In the genomic region with DNA sequence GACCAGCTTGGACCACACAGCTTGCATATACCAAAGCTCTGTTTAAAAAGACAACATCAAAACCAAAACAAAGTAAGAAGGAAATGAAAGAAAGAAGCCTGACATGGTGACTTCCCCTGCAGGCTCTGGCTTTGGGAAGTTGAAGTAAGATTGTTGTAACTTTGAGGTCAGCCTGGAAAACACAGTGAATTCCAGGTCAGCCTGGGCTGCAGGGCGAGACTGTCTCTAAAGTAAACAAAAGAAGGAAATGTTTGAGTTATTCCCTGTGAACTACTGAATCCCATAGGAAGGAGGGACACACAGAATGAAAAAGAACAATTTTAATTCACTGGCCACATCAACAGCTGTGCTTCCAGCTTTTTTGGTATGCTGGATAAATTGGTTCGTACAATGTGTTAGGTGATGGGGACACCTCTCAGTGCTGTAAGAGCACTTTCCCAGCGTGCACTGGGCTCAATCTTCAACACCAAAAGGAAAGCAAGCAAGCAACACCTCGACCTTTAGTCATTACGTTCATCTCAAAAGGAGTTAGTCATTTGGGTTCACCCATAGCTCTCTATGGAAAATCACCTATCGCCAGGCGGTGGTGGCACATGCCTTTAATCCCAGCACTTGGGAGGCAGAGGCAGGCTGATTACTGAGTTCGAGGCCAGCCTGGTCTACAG, we compare ENCODE assay signal across 13 mouse cellular contexts. TPM values are rescaled to one million over a fixed set of nuclear protein-coding genes. Genes with fewer than 3 reads are reported as not detected.
DNase-seq lines count a peak whose midpoint lies in the region; ATAC-seq lines count a peak whose summit lies in the region.
"Had no signal": no experiment of that assay in that cellular context is flagged by ENCODE, and none has a peak within 500 bp of the region (broad histone marks: within the 10 kb centered on the region; RNA-seq: fewer than 3 reads in every experiment).

No protein-coding gene starts in this region.

- no peaks in the 10 kb centered on the region for H3K9me3 ChIP-seq in heart, embryonic 14.5 days (ENCODE audit: control insufficient read depth, low read length)
- H3K9me3 ChIP-seq in heart, embryonic 11.5 days (replicated peaks; ENCODE audit: control insufficient read depth, low read length): no peaks in the 10 kb centered on the region
- H3K9me3 ChIP-seq in lung, embryonic 15.5 days: no peaks in the 10 kb centered on the region
- H3K9me3 ChIP-seq: hindbrain, embryonic 12.5 days; midbrain, embryonic 10.5 days had no signal

- 0 out of 2 replicates have a peak overlapping the region, but pooled peaks have one; percentile 2 for H3K4me2 ChIP-seq in heart, embryonic 14.5 days (ENCODE audit: low read length)
- no peak overlapping the region for H3K4me2 ChIP-seq in heart, embryonic 11.5 days
- no peak overlapping the region for H3K4me2 ChIP-seq in lung, embryonic 15.5 days
- H3K4me2 ChIP-seq: hindbrain, embryonic 12.5 days had no signal

- no peaks in the 10 kb centered on the region for H3K27me3 ChIP-seq in heart, embryonic 14.5 days (ENCODE audit: control insufficient read depth, insufficient read depth, low read length)
- H3K27me3 ChIP-seq in heart, embryonic 11.5 days (ENCODE audit: control insufficient read depth, insufficient read depth, low read length): no peaks in the 10 kb centered on the region
- H3K27me3 ChIP-seq in lung, embryonic 15.5 days: no peaks in the 10 kb centered on the region
- H3K27me3 ChIP-seq: hindbrain, embryonic 12.5 days had no signal

- peaks cover 21 to 33% of the 10 kb centered on the region in 2 experiments for H3K4me1 ChIP-seq in heart, embryonic 14.5 days (ENCODE audit: control insufficient read depth in 2 of 2, insufficient read depth in 2 of 2, low read length in 2 of 2)
- H3K4me1 ChIP-seq in heart, embryonic 11.5 days (ENCODE audit: control insufficient read depth, insufficient read depth, low read length): 0 out of 2 replicates have a peak, but pooled peaks cover 5% of the 10 kb centered on the region
- peaks cover 19% of the 10 kb centered on the region for H3K4me1 ChIP-seq in lung, embryonic 15.5 days
- H3K4me1 ChIP-seq: hindbrain, embryonic 12.5 days; midbrain, embryonic 10.5 days had no signal

- 61% methylated on average over 8 of the region's 8 CpGs for WGBS in heart, embryonic 14.5 days
- 61% methylated on average over 8 of the region's 8 CpGs for WGBS in heart, embryonic 11.5 days (ENCODE audit: insufficient replicate concordance)
- 35% methylated on average over 8 of the region's 8 CpGs for whole genome bisulfite sequencing in lung, embryonic 15.5 days

- peak overlapping the region; percentile 24 to 35; a peak in 3 of 4 replicates for H3K27ac ChIP-seq in heart, embryonic 14.5 days (replicated peaks in 1 of 2; ENCODE audit: control insufficient read depth in 1 of 2, insufficient read depth in 1 of 2, low read depth in 2 of 2, low read length in 2 of 2)
- no peak overlapping the region for H3K27ac ChIP-seq in heart, embryonic 11.5 days (ENCODE audit: low read depth, low read length)
- peak overlapping the region; percentile 50 for H3K27ac ChIP-seq in lung, embryonic 15.5 days
- H3K27ac ChIP-seq: hindbrain, embryonic 12.5 days; layer of hippocampus, adult 2 months; midbrain, embryonic 10.5 days had no signal

- H3K36me3 ChIP-seq in heart, embryonic 14.5 days (ENCODE audit: control insufficient read depth, insufficient read depth, low read length): 0 out of 2 replicates have a peak, but pooled peaks cover 10% of the 10 kb centered on the region
- no peaks in the 10 kb centered on the region for H3K36me3 ChIP-seq in heart, embryonic 11.5 days (ENCODE audit: control insufficient read depth, insufficient read depth, low read length)
- H3K36me3 ChIP-seq in lung, embryonic 15.5 days: no peaks in the 10 kb centered on the region; the same call in 1 of the 2 replicates

- ATAC-seq in heart, embryonic 14.5 days (ENCODE audit: insufficient number of reproducible peaks, insufficient read depth, low FRiP score, low read depth): peak; percentile 13; the same call in 1 of the 2 replicates
- ATAC-seq in heart, embryonic 11.5 days (replicated peaks; ENCODE audit: insufficient number of reproducible peaks, low FRiP score, low TSS enrichment): no peak
- peak; percentile 59; the same call in 1 of the 2 replicates for ATAC-seq in lung, embryonic 15.5 days (ENCODE audit: borderline replicate concordance, extremely low read depth, low FRiP score, low TSS enrichment)

- intact Hi-C loops in left cerebral cortex, postnatal 25 days (cut with DNase I): no loop called here

- no peak overlapping the region for H3K9ac ChIP-seq in heart, embryonic 14.5 days (ENCODE audit: low read length)
- no peak overlapping the region for H3K9ac ChIP-seq in heart, embryonic 11.5 days (ENCODE audit: low read depth, low read length)
- no peak overlapping the region for H3K9ac ChIP-seq in lung, embryonic 15.5 days
- H3K9ac ChIP-seq: hindbrain, embryonic 12.5 days had no signal

- no peak overlapping the region for H3K4me3 ChIP-seq in heart, embryonic 14.5 days (ENCODE audit: control insufficient read depth in 1 of 2, insufficient read depth in 1 of 2, low read depth in 1 of 2, low read length in 2 of 2)
- no peak overlapping the region for H3K4me3 ChIP-seq in heart, embryonic 11.5 days (ENCODE audit: low read depth, low read length)
- no peak overlapping the region for H3K4me3 ChIP-seq in lung, embryonic 15.5 days
- H3K4me3 ChIP-seq: hindbrain, embryonic 12.5 days; layer of hippocampus, adult 2 months; midbrain, embryonic 10.5 days had no signal

- DNase-seq in lung, postnatal 14 days: no peak
- peak; percentile 39 for DNase-seq in lung, postnatal 36 days
- no peak for DNase-seq in left cerebral cortex, adult 9 months (ENCODE audit: low spot score in 2 of 2)
- no peak for DNase-seq in layer of hippocampus, adult 9-11 months
- no peak for DNase-seq in left cerebral cortex, postnatal 25 days (ENCODE audit: low spot score in 2 of 2)
- DNase-seq: adrenal gland, postnatal 10 days; right cerebral cortex, adult 18-20 months had no signal

RNA-seq across cellular contexts. Expression of a gene that starts 32.2 kb away (rescaled TPM):
- polyA plus RNA-seq in heart, embryonic 14.5 days (2014; fragmentation: Nextera tagmentation; extraction: Ambion mirVana): 35.4 and 35.9 TPM in 2 replicates
- polyA plus RNA-seq in heart, embryonic 11.5 days (2014; fragmentation: Nextera tagmentation; extraction: Ambion mirVana): 45.7 and 50.7 TPM in 2 replicates
- polyA plus RNA-seq in lung, embryonic 15.5 days (2015; fragmentation: Nextera tagmentation; extraction: Ambion mirVana): 55.7 and 56.8 TPM in 2 replicates
- total RNA-seq in left cerebral cortex, postnatal 25 days (2021): 10 to 100 TPM; 26.4 to 28.7 TPM

RNA-seq across cellular contexts. Expression of a gene that starts 39.4 kb away (rescaled TPM):
- polyA plus RNA-seq in heart, embryonic 14.5 days (2014; fragmentation: Nextera tagmentation; extraction: Ambion mirVana): 14.3 and 15.6 TPM in 2 replicates
- polyA plus RNA-seq in heart, embryonic 11.5 days (2014; fragmentation: Nextera tagmentation; extraction: Ambion mirVana): 11.8 and 12.0 TPM in 2 replicates
- 15.9 and 17.2 TPM in 2 replicates for polyA plus RNA-seq in lung, embryonic 15.5 days (2015; fragmentation: Nextera tagmentation; extraction: Ambion mirVana)
- total RNA-seq in left cerebral cortex, postnatal 25 days (2021): 10 to 100 TPM; 81.9 to 84.5 TPM
